Mouse (Mus musculus) neural tube, embryonic 11.5 days (tissue): ENCODE results near the gene Ccdc92b. TPM values are rescaled to one million over a fixed set of nuclear protein-coding genes. Genes with fewer than 3 reads are reported as not detected.

Experiments
- ATAC-seq: fragments of 200-750 bp; cut with Nextera tagmentation; 2 replicates; pipeline ENCODE4 v1.8.0; 2017; ENCODE audit warnings: moderate number of reproducible peaks, mild to moderate bottlenecking, moderate TSS enrichment, moderate library complexity; ENCODE audit not compliant: insufficient read depth, low FRiP score, low TSS enrichment
- DNase-seq: peaks from one replicate; pipeline ENCODE4 v3.0.0-alpha.2; 2015; ENCODE audit warnings: low spot score
- H3K27ac ChIP-seq: fragments of 300-500 bp; sonication (generic); 2 replicates; pipeline ENCODE4 v1.5.1; 2014; ENCODE audit warnings: low read depth, mild to moderate bottlenecking, low read length
- H3K27me3 ChIP-seq: fragments of 300-500 bp; sonication (generic); 2 replicates; pipeline ENCODE4 v1.6.1; 2014; ENCODE audit warnings: mild to moderate bottlenecking, low read length, mixed read lengths; ENCODE audit not compliant: control insufficient read depth, insufficient read depth
- H3K36me3 ChIP-seq: fragments of 300-500 bp; sonication (generic); 2 replicates; pipeline ENCODE4 v1.6.1; 2014; ENCODE audit warnings: mild to moderate bottlenecking, low read length, moderate library complexity, mixed read lengths; ENCODE audit not compliant: control insufficient read depth, insufficient read depth
- H3K4me1 ChIP-seq: fragments of 300-500 bp; sonication (generic); 2 replicates; pipeline ENCODE4 v1.6.1; 2014; ENCODE audit warnings: low read length, mixed read lengths; ENCODE audit not compliant: control insufficient read depth, insufficient read depth
- H3K4me2 ChIP-seq: fragments of 300-500 bp; sonication (generic); 2 replicates; pipeline ENCODE4 v1.6.1; 2014; ENCODE audit warnings: low read depth, mild to moderate bottlenecking, moderate library complexity
- H3K4me3 ChIP-seq: fragments of 300-500 bp; sonication (generic); 2 replicates; pipeline ENCODE4 v1.5.1; 2014; ENCODE audit warnings: low read depth, low read length
- H3K9ac ChIP-seq: fragments of 300-500 bp; sonication (generic); 2 replicates; pipeline ENCODE4 v1.6.1; 2014; ENCODE audit warnings: mild to moderate bottlenecking, low read length
- H3K9me3 ChIP-seq: fragments of 300-500 bp; sonication (generic); 2 replicates; pipeline ENCODE4 v1.6.1; 2016; ENCODE audit warnings: low read length; ENCODE audit not compliant: control insufficient read depth
- WGBS: fragments of 180-500 bp; shearing (Covaris S2); extraction: QIAGEN DNeasy Blood & Tissue Kit; methylation state at CpG from one replicate; pipeline ENCODE4 v1.1.7; 2014; 5-methylcytosine and 5-hydroxymethylcytosine counted together
- polyA plus RNA-seq: library from polyadenylated mRNA; unstranded; fragments of >200 nt; fragmentation: Nextera tagmentation; extraction: Ambion mirVana; gene quantifications from 2 replicates; pipeline ENCODE4 v1.2.1, GENCODE M21; 2014

The Ccdc92b gene
- polyA plus RNA-seq, 1 experiment from 2014 or later: 1.9 TPM

GRCm38 (mm10) chr11:74655941-74656340 is 36.5 kb downstream of the Ccdc92b start:
- peaks cover 24% of the 10 kb centered on the region for H3K36me3 ChIP-seq
- H3K27me3 ChIP-seq: no peaks in the 10 kb centered on the region
- no peak overlapping the region for H3K4me3 ChIP-seq
- 84% methylated on average over 3 of the region's 3 CpGs for WGBS
- no peaks in the 10 kb centered on the region for H3K9me3 ChIP-seq
- DNase-seq (no peak), ATAC-seq (no peak)
- H3K4me1 ChIP-seq: peaks cover 7% of the 10 kb centered on the region
- no peak overlapping the region for H3K27ac ChIP-seq
- H3K4me2 ChIP-seq: no peak overlapping the region
- no peak overlapping the region for H3K9ac ChIP-seq

GRCm38 (mm10) chr11:74660336-74660735 is 40.9 kb downstream of the Ccdc92b start:
- ATAC-seq (no peak), DNase-seq (no peak)
- Histone ChIP-seq H3K4me1 (no peaks in the 10 kb centered on the region), H3K4me2 (no peak overlapping the region), H3K9me3 (no peaks in the 10 kb centered on the region), H3K4me3 (no peak overlapping the region), H3K27ac (no peak overlapping the region), H3K27me3 (no peaks in the 10 kb centered on the region), H3K36me3 (peaks cover 37% of the 10 kb centered on the region), H3K9ac (no peak overlapping the region)
- WGBS: 92% methylated on average over 13 of the region's 13 CpGs

GRCm38 (mm10) chr11:74661641-74662040 is 42.2 kb downstream of the Ccdc92b start:
- no peaks in the 10 kb centered on the region for H3K4me1 ChIP-seq
- no peak overlapping the region for H3K4me3 ChIP-seq
- no peaks in the 10 kb centered on the region for H3K9me3 ChIP-seq
- H3K4me2 ChIP-seq: no peak overlapping the region
- 92% methylated on average over 19 of the region's 19 CpGs for WGBS
- no peak overlapping the region for H3K9ac ChIP-seq
- no peak overlapping the region for H3K27ac ChIP-seq
- no peak for DNase-seq
- H3K36me3 ChIP-seq: peaks cover 39% of the 10 kb centered on the region
- ATAC-seq: no peak
- H3K27me3 ChIP-seq: no peaks in the 10 kb centered on the region

- Histone ChIP-seq H3K9me3 (no peaks in the 10 kb centered on the region), H3K9ac (no peak overlapping the region), H3K27me3 (no peaks in the 10 kb centered on the region), H3K4me2 (no peak overlapping the region), H3K4me3 (no peak overlapping the region), H3K27ac (no peak overlapping the region), H3K4me1 (no peaks in the 10 kb centered on the region), H3K36me3 (peaks cover 42% of the 10 kb centered on the region)
- DNase-seq: no peak
- no peak for ATAC-seq
- 88% methylated on average over 6 of the region's 6 CpGs for WGBS
Observed at GRCm38 (mm10) chr11:74662221-74662620, 42.8 kb downstream of the Ccdc92b start.

GRCm38 (mm10) chr11:74664279-74664678 is 44.9 kb downstream of the Ccdc92b start:
- no peaks in the 10 kb centered on the region for H3K4me1 ChIP-seq
- ATAC-seq: no peak
- H3K27me3 ChIP-seq: no peaks in the 10 kb centered on the region
- H3K27ac ChIP-seq: no peak overlapping the region
- no peak overlapping the region for H3K4me3 ChIP-seq
- peaks cover 37% of the 10 kb centered on the region for H3K36me3 ChIP-seq
- no peak for DNase-seq
- H3K4me2 ChIP-seq: no peak overlapping the region
- WGBS: 91% methylated on average over 3 of the region's 3 CpGs
- no peaks in the 10 kb centered on the region for H3K9me3 ChIP-seq
- no peak overlapping the region for H3K9ac ChIP-seq

GRCm38 (mm10) chr11:74664906-74665305 is 45.5 kb downstream of the Ccdc92b start:
- Histone ChIP-seq H3K4me3 (no peak overlapping the region), H3K27me3 (no peaks in the 10 kb centered on the region), H3K27ac (no peak overlapping the region), H3K4me1 (no peaks in the 10 kb centered on the region), H3K9ac (no peak overlapping the region), H3K4me2 (no peak overlapping the region), H3K9me3 (no peaks in the 10 kb centered on the region), H3K36me3 (peaks cover 31% of the 10 kb centered on the region)
- WGBS: 91% methylated on average over 8 of the region's 8 CpGs
- ATAC-seq: no peak
- DNase-seq: no peak

- ATAC-seq (no peak), DNase-seq (no peak)
- Histone ChIP-seq H3K4me1 (no peaks in the 10 kb centered on the region), H3K36me3 (peaks cover 23% of the 10 kb centered on the region), H3K9me3 (no peaks in the 10 kb centered on the region), H3K4me3 (no peak overlapping the region), H3K27ac (no peak overlapping the region), H3K4me2 (no peak overlapping the region), H3K27me3 (no peaks in the 10 kb centered on the region), H3K9ac (no peak overlapping the region)
- 94% methylated on average over 17 of the region's 17 CpGs for WGBS
Observed at GRCm38 (mm10) chr11:74665631-74666283, 46.4 kb downstream of the Ccdc92b start.

GRCm38 (mm10) chr11:74666284-74666652 is 46.9 kb downstream of the Ccdc92b start:
- Histone ChIP-seq H3K9me3 (no peaks in the 10 kb centered on the region), H3K27ac (no peak overlapping the region), H3K4me1 (no peaks in the 10 kb centered on the region), H3K9ac (no peak overlapping the region), H3K27me3 (no peaks in the 10 kb centered on the region), H3K4me2 (no peak overlapping the region), H3K4me3 (no peak overlapping the region), H3K36me3 (peaks cover 22% of the 10 kb centered on the region)
- DNase-seq: no peak
- WGBS: 92% methylated on average over 5 of the region's 5 CpGs
- no peak for ATAC-seq

- Histone ChIP-seq H3K4me1 (no peaks in the 10 kb centered on the region), H3K36me3 (peaks cover 18% of the 10 kb centered on the region), H3K4me3 (no peak overlapping the region), H3K27ac (no peak overlapping the region), H3K9me3 (no peaks in the 10 kb centered on the region), H3K4me2 (no peak overlapping the region), H3K27me3 (no peaks in the 10 kb centered on the region), H3K9ac (no peak overlapping the region)
- WGBS: 96% methylated on average over 14 of the region's 14 CpGs
- DNase-seq: no peak
- ATAC-seq: no peak
Observed at GRCm38 (mm10) chr11:74666776-74667581, 47.6 kb downstream of the Ccdc92b start.
